8 mouse cellular contexts compared by ENCODE assay signal in genomic region chr19:46531071-46532030, GRCm38 (mm10). TPM values are rescaled to one million over a fixed set of nuclear protein-coding genes. Genes with fewer than 3 reads are reported as not detected.
DNase-seq lines count a peak whose midpoint lies in the region; ATAC-seq lines count a peak whose summit lies in the region.

No protein-coding gene starts in this region.

- H3K27me3 ChIP-seq in intestine, embryonic 14.5 days (replicated peaks; ENCODE audit: control insufficient read depth, insufficient read depth, low read length), result no peaks in the 10 kb centered on the region

- peak; percentile 15 to 27 for DNase-seq in adrenal gland, adult 18-20 months (ENCODE audit: low spot score in 2 of 2)
- no peak for DNase-seq in adrenal gland, postnatal 36 days
- peak; percentile 45 for DNase-seq in thymus, postnatal 0 days (ENCODE audit: low spot score)
- DNase-seq in thymus, postnatal 25 days, result no peak
- no peak for DNase-seq in intestine, embryonic 14.5 days (ENCODE audit: low spot score)
- no peak for DNase-seq in spleen, adult 12 weeks (ENCODE audit: low spot score)
- DNase-seq in left cerebral cortex, postnatal 4 days, result no peak

- H3K4me1 ChIP-seq in intestine, embryonic 14.5 days (replicated peaks; ENCODE audit: control insufficient read depth, insufficient read depth, low read length), result peaks cover 57% of the 10 kb centered on the region

- H3K9me3 ChIP-seq in intestine, embryonic 14.5 days (ENCODE audit: control insufficient read depth, low read length), result no peaks in the 10 kb centered on the region

- intact Hi-C loops in left cerebral cortex, postnatal 4 days (cut with DNase I), result no loop called here

- WGBS in intestine, embryonic 14.5 days, result 15% methylated on average over 16 of the region's 16 CpGs

- H3K36me3 ChIP-seq in intestine, embryonic 14.5 days (ENCODE audit: control insufficient read depth, insufficient read depth, low read length), result no peaks in the 10 kb centered on the region

- H3K4me2 ChIP-seq in intestine, embryonic 14.5 days (ENCODE audit: low read length), result peak overlapping the region; percentile 16

- no peak for ATAC-seq in intestine, embryonic 14.5 days (replicated peaks; ENCODE audit: low FRiP score, low TSS enrichment, low read depth)
- ATAC-seq in megakaryocyte progenitor cell, adult 5-6 weeks (replicated peaks; ENCODE audit: poor library complexity), result peak; percentile 17

- peak overlapping the region; percentile 52; the same call in 1 of the 2 replicates for H3K27ac ChIP-seq in intestine, embryonic 14.5 days (ENCODE audit: low read depth)

- H3K9ac ChIP-seq in intestine, embryonic 14.5 days (ENCODE audit: low read length), result no peak overlapping the region

- no peak overlapping the region for H3K4me3 ChIP-seq in intestine, embryonic 14.5 days (ENCODE audit: low read depth, low read length)

RNA-seq across cellular contexts. Expression of gene Trim8, which starts 29.8 kb away (rescaled TPM):
- 10 to 100 TPM; 46.5 to 56.8 TPM for total RNA-seq in adrenal gland, adult 18-20 months (2021)
- total RNA-seq in adrenal gland, postnatal 36 days (2021), result 10 to 100 TPM; 47.3 to 53.3 TPM
- 20.4 and 23.6 TPM in 2 replicates for polyA plus RNA-seq in thymus, postnatal 0 days (2015; fragmentation: Nextera tagmentation; extraction: Ambion mirVana)
- 20.1 and 21.1 TPM in 2 replicates for polyA plus RNA-seq in intestine, embryonic 14.5 days (2014; fragmentation: Nextera tagmentation; extraction: Ambion mirVana)
- 9.7 and 18.0 TPM in 2 replicates for total RNA-seq in megakaryocyte progenitor cell, adult 5-6 weeks (2015)
- total RNA-seq in megakaryocyte progenitor cell, adult 5-6 weeks (2017), result 12.8 and 12.9 TPM in 2 replicates
- total RNA-seq in left cerebral cortex, postnatal 4 days (2021), result 100 to 1,000 TPM; 113 to 119 TPM

RNA-seq across cellular contexts. Expression of gene Arl3, which starts 41.6 kb away (rescaled TPM):
- total RNA-seq in adrenal gland, adult 18-20 months (2021), result 10 to 100 TPM; 56.9 to 64.9 TPM
- 10 to 100 TPM; 43.3 to 67.7 TPM for total RNA-seq in adrenal gland, postnatal 36 days (2021)
- polyA plus RNA-seq in thymus, postnatal 0 days (2015; fragmentation: Nextera tagmentation; extraction: Ambion mirVana), result 47.5 and 52.3 TPM in 2 replicates
- polyA plus RNA-seq in intestine, embryonic 14.5 days (2014; fragmentation: Nextera tagmentation; extraction: Ambion mirVana), result 64.3 and 73.9 TPM in 2 replicates
- total RNA-seq in megakaryocyte progenitor cell, adult 5-6 weeks (2015), result 12.5 and 15.6 TPM in 2 replicates
- 10.2 and 13.4 TPM in 2 replicates for total RNA-seq in megakaryocyte progenitor cell, adult 5-6 weeks (2017)
- total RNA-seq in left cerebral cortex, postnatal 4 days (2021), result 100 to 1,000 TPM; 102 to 107 TPM

RNA-seq across cellular contexts. Expression of gene Sfxn2, which starts 41.8 kb away (rescaled TPM):
- 1 to 10 TPM; 8.1 to 8.3 TPM for total RNA-seq in adrenal gland, adult 18-20 months (2021)
- total RNA-seq in adrenal gland, postnatal 36 days (2021), result 10 to 100 TPM in 1 of 2 experiments, 1 to 10 TPM in 1; 7.9 to 11.5 TPM
- polyA plus RNA-seq in thymus, postnatal 0 days (2015; fragmentation: Nextera tagmentation; extraction: Ambion mirVana), result 13.9 and 16.9 TPM in 2 replicates
- polyA plus RNA-seq in intestine, embryonic 14.5 days (2014; fragmentation: Nextera tagmentation; extraction: Ambion mirVana), result 18.2 and 19.2 TPM in 2 replicates
- total RNA-seq in megakaryocyte progenitor cell, adult 5-6 weeks (2015), result 7.8 and 9.2 TPM in 2 replicates
- 8.9 and 9.7 TPM in 2 replicates for total RNA-seq in megakaryocyte progenitor cell, adult 5-6 weeks (2017)
- total RNA-seq in left cerebral cortex, postnatal 4 days (2021), result 10 to 100 TPM; 12.6 to 13.7 TPM

Comparison
In these comparisons a context has a peak if more than half of its experiments do, and no peak if none do; other contexts are left out.
1. DNase-seq: peak in adrenal gland, adult 18-20 months (2 of 2) and thymus, postnatal 0 days (single experiment); none in adrenal gland, postnatal 36 days (0 of 2), thymus, postnatal 25 days (single experiment), intestine, embryonic 14.5 days (single experiment), spleen, adult 12 weeks (single experiment) and left cerebral cortex, postnatal 4 days (single experiment).